Mouse (Mus musculus) C2C12 (cell line): ENCODE data around the gene Rala. TPM values are rescaled to one million over a fixed set of nuclear protein-coding genes. Genes with fewer than 3 reads are reported as not detected.

Experiments
- H3K27me3 ChIP-seq: one replicate; pipeline ENCODE4 v1.6.1; 2011; ENCODE audit not compliant: control insufficient read depth, insufficient read depth, insufficient read length
- H3K36me3 ChIP-seq: one replicate; pipeline ENCODE4 v1.6.1; 2011; ENCODE audit not compliant: control insufficient read depth, insufficient read depth
- H3K4me3 ChIP-seq: one replicate; pipeline ENCODE4 v1.5.1; 2011; ENCODE audit warnings: mild to moderate bottlenecking, control low read depth; ENCODE audit not compliant: poor library complexity, insufficient read depth, severe bottlenecking
- H3K79me2 ChIP-seq: one replicate; pipeline ENCODE4 v1.6.1; 2011; ENCODE audit not compliant: control insufficient read depth, insufficient read depth
- H3K79me3 ChIP-seq: one replicate; pipeline ENCODE4 v1.6.1; 2011; ENCODE audit warnings: low read depth, control low read depth
- H3ac ChIP-seq: one replicate; pipeline ENCODE3; 2011; ENCODE audit warnings: low read depth; ENCODE audit not compliant: control insufficient read depth, insufficient read length
- CEBPB ChIP-seq: IDR thresholded peaks from one replicate; pipeline ENCODE4 v1.6.1; 2011; ENCODE audit warnings: low read depth, mild to moderate bottlenecking, control low read depth, moderate library complexity
- CTCF ChIP-seq: IDR thresholded peaks from one replicate; pipeline ENCODE4 v1.5.1; 2011; ENCODE audit not compliant: control insufficient read depth, insufficient read depth, insufficient read length
- FOSL1 ChIP-seq: IDR thresholded peaks from one replicate; pipeline ENCODE4 v1.8.0; 2011; ENCODE audit warnings: mild to moderate bottlenecking, low read length; ENCODE audit not compliant: poor library complexity, insufficient read depth, severe bottlenecking
- MAX ChIP-seq: IDR thresholded peaks from one replicate; pipeline ENCODE4 v1.6.1; 2011; ENCODE audit warnings: mild to moderate bottlenecking, control low read depth
- MYOD1 ChIP-seq: IDR thresholded peaks from one replicate; pipeline ENCODE4 v1.6.1; 2011; ENCODE audit warnings: low read depth; ENCODE audit not compliant: control insufficient read depth, insufficient read length
- MYOG ChIP-seq: IDR thresholded peaks from one replicate; pipeline ENCODE4 v1.6.1; 2011; ENCODE audit not compliant: control insufficient read depth, insufficient read length; ENCODE audit errors: extremely low read depth
- USF1 ChIP-seq: IDR thresholded peaks from one replicate; pipeline ENCODE4 v1.6.1; 2011; ENCODE audit warnings: low read depth, mild to moderate bottlenecking, control low read depth, moderate library complexity
- polyA plus RNA-seq: library from polyadenylated mRNA; unstranded; fragments of >200 nt; fragmentation: generic; extraction: Trizol; gene quantifications from one replicate; pipeline ENCODE4 v1.2.1, GENCODE M21; 2012; ENCODE audit warnings: missing spikeins

The Rala gene
- polyA plus RNA-seq, 1 experiment, result 32.3 TPM

GRCm38 (mm10) chr13:17901474-17901873 is 42.6 kb downstream of the Rala start:
- Histone ChIP-seq H3K36me3 (peaks cover 5% of the 10 kb centered on the region), H3K79me2 (peaks cover 61% of the 10 kb centered on the region), H3K4me3 (no peak overlapping the region), H3K79me3 (peaks cover 27% of the 10 kb centered on the region), H3K27me3 (no peaks in the 10 kb centered on the region), H3ac (no peak overlapping the region)
- TF ChIP-seq FOSL1 (no peak), MYOG (no peak), CEBPB (no peak), MYOD1 (no peak), CTCF (no peak), USF1 (no peak), MAX (no peak)

DNA sequence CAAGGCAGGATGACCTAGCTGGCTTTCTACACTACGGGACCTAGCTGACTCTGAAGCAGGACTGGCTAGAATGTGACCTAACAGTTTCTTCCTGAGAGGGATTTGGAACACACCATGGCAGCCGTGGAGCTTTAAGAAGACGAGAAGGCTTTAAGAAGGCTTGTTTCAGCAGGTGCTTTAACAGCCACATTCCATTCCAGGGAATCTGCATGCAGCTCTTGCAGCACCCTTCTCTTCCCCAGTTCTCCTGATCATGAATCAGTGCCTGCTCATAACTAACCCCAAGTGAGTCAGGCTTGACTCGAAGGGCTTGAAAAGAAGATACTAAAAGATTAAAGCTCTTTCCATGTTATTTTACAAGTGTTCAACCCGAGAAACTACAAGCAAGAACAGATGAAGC is 43.4 kb downstream of the Rala start:
- Histone ChIP-seq H3K36me3 (peaks cover 9% of the 10 kb centered on the region), H3K79me3 (peaks cover 21% of the 10 kb centered on the region)

GRCm38 (mm10) chr13:17897040-17897439 is 47.0 kb downstream of the Rala start:
- peaks cover 9% of the 10 kb centered on the region for H3K79me3 ChIP-seq
- TF ChIP-seq MYOG (no peak), CTCF (no peak), FOSL1 (no peak), CEBPB (no peak), MAX (no peak), USF1 (no peak), MYOD1 (no peak)
- peaks cover 36% of the 10 kb centered on the region for H3K79me2 ChIP-seq

More for the DNA sequence above, 43.4 kb downstream of the Rala start:
- Histone ChIP-seq H3K79me2 (peaks cover 54% of the 10 kb centered on the region), H3K4me3 (no peak overlapping the region), H3K27me3 (no peaks in the 10 kb centered on the region), H3ac (no peak overlapping the region)
- TF ChIP-seq MYOD1 (peak; percentile 9), USF1 (no peak)

DNA sequence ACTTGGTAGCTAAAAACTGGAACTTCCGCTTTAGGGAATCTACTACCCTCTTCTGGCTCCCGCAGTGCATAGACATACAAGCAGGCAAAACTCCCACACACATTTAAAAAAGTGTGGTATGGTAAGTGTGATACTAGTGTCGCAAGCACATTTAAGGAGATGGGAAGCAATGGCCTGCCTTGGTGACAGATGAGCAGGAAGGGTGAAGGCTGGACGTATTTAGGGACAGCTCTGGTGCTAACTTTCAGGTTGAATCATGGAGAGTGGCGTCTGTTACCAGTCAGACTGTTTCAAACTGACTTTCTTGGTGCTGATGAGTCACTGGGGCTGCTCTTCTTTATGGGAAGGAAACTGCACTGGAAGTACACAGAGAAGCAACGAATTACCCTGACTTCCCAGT is 52.5 kb downstream of the Rala start:
- Histone ChIP-seq H3K36me3 (peaks cover 63% of the 10 kb centered on the region), H3K79me3 (no peaks in the 10 kb centered on the region), H3K4me3 (no peak overlapping the region), H3ac (no peak overlapping the region), H3K27me3 (no peaks in the 10 kb centered on the region), H3K79me2 (peaks cover 3% of the 10 kb centered on the region)
- no peak for TF ChIP-seq MYOG
- no peak for TF ChIP-seq MYOD1
- no peak for TF ChIP-seq CTCF
- no peak for TF ChIP-seq FOSL1
- no peak for TF ChIP-seq CEBPB

More at GRCm38 (mm10) chr13:17897040-17897439, 47.0 kb downstream of the Rala start:
- Histone ChIP-seq H3K4me3 (no peak overlapping the region), H3K27me3 (no peaks in the 10 kb centered on the region), H3ac (no peak overlapping the region), H3K36me3 (peaks cover 31% of the 10 kb centered on the region)

DNA sequence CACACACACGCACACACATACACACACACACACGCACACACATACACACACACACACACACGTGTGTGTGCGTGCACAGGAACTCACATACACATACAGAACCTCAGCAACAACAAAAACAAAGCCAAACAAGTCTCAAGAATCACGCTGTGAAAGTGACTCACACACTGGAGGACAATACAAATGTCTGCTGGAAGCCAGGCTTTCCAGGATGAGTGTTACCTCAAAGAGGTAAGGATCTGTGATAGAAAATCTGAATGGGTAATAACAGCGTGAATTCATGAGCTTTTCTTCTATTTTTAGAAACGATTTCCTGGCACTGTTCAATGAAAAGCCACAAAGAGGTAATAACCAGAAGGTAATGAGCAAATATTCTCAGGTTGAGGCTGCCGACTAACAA is 59.8 kb downstream of the Rala start:
- no peak overlapping the region for H3K4me3 ChIP-seq
- TF ChIP-seq MAX (no peak), CEBPB (no peak), CTCF (no peak), FOSL1 (no peak), MYOD1 (no peak)
- H3K36me3 ChIP-seq, result peaks cover 34% of the 10 kb centered on the region
- H3K27me3 ChIP-seq, result no peaks in the 10 kb centered on the region
- no peak overlapping the region for H3ac ChIP-seq
- H3K79me3 ChIP-seq, result no peaks in the 10 kb centered on the region
- H3K79me2 ChIP-seq, result no peaks in the 10 kb centered on the region

- Histone ChIP-seq H3ac (no peak overlapping the region), H3K36me3 (peaks cover 23% of the 10 kb centered on the region), H3K79me3 (no peaks in the 10 kb centered on the region), H3K4me3 (no peak overlapping the region), H3K27me3 (no peaks in the 10 kb centered on the region), H3K79me2 (no peaks in the 10 kb centered on the region)
- TF ChIP-seq MYOD1, result no peak
- no peak for TF ChIP-seq CTCF
- no peak for TF ChIP-seq MYOG
- TF ChIP-seq FOSL1, result no peak
- no peak for TF ChIP-seq CEBPB
- no peak for TF ChIP-seq USF1
- TF ChIP-seq MAX, result no peak
Observed at GRCm38 (mm10) chr13:17879061-17879460, 65.0 kb downstream of the Rala start.
